Mouse (Mus musculus): Measurements from ENCODE around the gene Tmem30a. TPM values are rescaled to one million over a fixed set of nuclear protein-coding genes. Genes with fewer than 3 reads are reported as not detected.

The Tmem30a gene
- polyA plus RNA-seq, 1 experiment = 44.6 TPM

- H3K36me3 ChIP-seq (ENCODE audit: control insufficient read depth, insufficient read depth, low read length) = peaks cover 4% of the 10 kb centered on the region; the same call in 1 of the 2 replicates
- TF ChIP-seq CTCF (IDR thresholded peaks at IDR 0.05; ENCODE audit: extremely low read depth, insufficient read length, insufficient replicate concordance, low read depth, low read length) (no peak), POLR2A (IDR thresholded peaks at IDR 0.05; ENCODE audit: low read depth, low read length) (no peak)
- no peaks in the 10 kb centered on the region for H3K27me3 ChIP-seq (ENCODE audit: control insufficient read depth, insufficient read depth, low read length)
- H3K4me3 ChIP-seq (ENCODE audit: low read depth, low read length) = no peak overlapping the region
- WGBS = 48% methylated on average over 4 of the region's 4 CpGs
- no peaks in the 10 kb centered on the region for H3K4me1 ChIP-seq (ENCODE audit: control insufficient read depth, insufficient read depth, insufficient read length, low read length)
- H3K27ac ChIP-seq (ENCODE audit: insufficient read depth, low read depth, low read length) = no peak overlapping the region
These were observed 28.0 kb downstream of the Tmem30a start for GRCm38 (mm10) chr9:79765329-79765728.

- H3K4me1 ChIP-seq (ENCODE audit: control insufficient read depth, insufficient read depth, insufficient read length, low read length) = peaks cover 3% of the 10 kb centered on the region; the same call in 1 of the 2 replicates
- no peak overlapping the region for H3K27ac ChIP-seq (ENCODE audit: insufficient read depth, low read depth, low read length)
- WGBS = 71% methylated on average over 6 of the region's 6 CpGs
- H3K27me3 ChIP-seq (ENCODE audit: control insufficient read depth, insufficient read depth, low read length) = no peaks in the 10 kb centered on the region
- no peak overlapping the region for H3K4me3 ChIP-seq (ENCODE audit: low read depth, low read length)
- H3K36me3 ChIP-seq (ENCODE audit: control insufficient read depth, insufficient read depth, low read length) = peaks cover 2% of the 10 kb centered on the region; the same call in 1 of the 2 replicates
- TF ChIP-seq CTCF (IDR thresholded peaks at IDR 0.05; ENCODE audit: extremely low read depth, insufficient read length, insufficient replicate concordance, low read depth, low read length) (no peak), POLR2A (IDR thresholded peaks at IDR 0.05; ENCODE audit: low read depth, low read length) (no peak)
These were observed 30.8 kb downstream of the Tmem30a start for GRCm38 (mm10) chr9:79762519-79762918.

- H3K27me3 ChIP-seq (ENCODE audit: control insufficient read depth, insufficient read depth, low read length) = no peaks in the 10 kb centered on the region
- no peak for TF ChIP-seq POLR2A (IDR thresholded peaks at IDR 0.05; ENCODE audit: low read depth, low read length)
- H3K27ac ChIP-seq (ENCODE audit: insufficient read depth, low read depth, low read length) = peak overlapping the region; percentile 69
- WGBS = 2% methylated on average over 14 of the region's 14 CpGs
- H3K36me3 ChIP-seq (ENCODE audit: control insufficient read depth, insufficient read depth, low read length) = peaks cover 12% of the 10 kb centered on the region
- H3K4me1 ChIP-seq (ENCODE audit: control insufficient read depth, insufficient read depth, insufficient read length, low read length) = peaks cover 3% of the 10 kb centered on the region; the same call in 1 of the 2 replicates
- peak overlapping the region; percentile 82 for H3K4me3 ChIP-seq (ENCODE audit: low read depth, low read length)
These were observed 33.2 kb downstream of the Tmem30a start for GRCm38 (mm10) chr9:79760076-79760475.

DNA sequence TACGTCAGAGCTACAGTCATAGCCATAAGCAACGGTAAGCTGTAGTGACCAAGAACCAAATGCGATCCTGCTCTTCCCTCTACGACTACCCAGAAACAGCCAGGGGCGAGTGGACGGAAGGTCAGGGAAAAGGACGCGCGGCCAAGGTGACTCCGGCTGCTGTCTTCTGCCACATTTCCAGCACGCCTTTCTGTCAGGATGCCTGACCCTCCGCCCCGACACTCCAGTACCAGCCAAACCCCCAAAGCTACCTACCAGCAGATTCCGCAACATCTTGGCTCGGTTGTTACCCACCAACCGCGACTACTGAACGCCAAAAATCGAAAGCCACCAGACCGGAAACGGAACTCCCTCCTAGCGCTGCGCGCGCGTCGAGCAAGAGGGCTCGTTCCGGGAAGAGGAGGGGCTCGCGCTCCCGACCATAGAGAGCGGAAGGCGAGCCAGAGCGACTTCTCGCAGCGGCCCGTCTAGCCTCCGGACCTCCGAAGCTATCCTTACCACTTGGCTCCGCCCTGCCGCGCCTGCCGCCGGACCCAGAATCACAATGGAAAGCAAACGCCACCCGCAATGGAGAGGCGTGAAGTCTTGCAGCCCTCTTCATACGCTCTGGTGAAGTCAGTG is 33.8 kb downstream of the Tmem30a start, which contains the start of gene Cox7a2:
Cox7a2 (minus strand) TSS at position 494 of the 621 bp plus-strand sequence.
- no peaks in the 10 kb centered on the region for H3K27me3 ChIP-seq (ENCODE audit: control insufficient read depth, insufficient read depth, low read length)
- TF ChIP-seq CTCF (IDR thresholded peaks at IDR 0.05; ENCODE audit: extremely low read depth, insufficient read length, insufficient replicate concordance, low read depth, low read length) (no peak), POLR2A (IDR thresholded peaks at IDR 0.05; ENCODE audit: low read depth, low read length) (peak; percentile 58)
- peaks cover 14% of the 10 kb centered on the region for H3K36me3 ChIP-seq (ENCODE audit: control insufficient read depth, insufficient read depth, low read length)
- H3K27ac ChIP-seq (ENCODE audit: insufficient read depth, low read depth, low read length) = peak within 1 kb of the TSS; percentile 90
- H3K4me1 ChIP-seq (ENCODE audit: control insufficient read depth, insufficient read depth, insufficient read length, low read length) = peaks cover 3% of the 10 kb centered on the region; the same call in 1 of the 2 replicates
- under 1% methylated on average over 49 of the region's 49 CpGs for WGBS
- peak within 1 kb of the TSS; percentile 82 for H3K4me3 ChIP-seq (ENCODE audit: low read depth, low read length)

GRCm38 (mm10) chr9:79755311-79755710 is 38.0 kb downstream of the Tmem30a start:
- Histone ChIP-seq H3K27me3 (ENCODE audit: control insufficient read depth, insufficient read depth, low read length) (no peaks in the 10 kb centered on the region), H3K4me1 (ENCODE audit: control insufficient read depth, insufficient read depth, insufficient read length, low read length) (peaks cover 3% of the 10 kb centered on the region; the same call in 1 of the 2 replicates), H3K27ac (ENCODE audit: insufficient read depth, low read depth, low read length) (no peak overlapping the region), H3K4me3 (ENCODE audit: low read depth, low read length) (no peak overlapping the region), H3K36me3 (ENCODE audit: control insufficient read depth, insufficient read depth, low read length) (peaks cover 30% of the 10 kb centered on the region)
- 81% methylated on average over 4 of the region's 4 CpGs for WGBS
- TF ChIP-seq POLR2A (IDR thresholded peaks at IDR 0.05; ENCODE audit: low read depth, low read length) = no peak
- TF ChIP-seq CTCF (IDR thresholded peaks at IDR 0.05; ENCODE audit: extremely low read depth, insufficient read length, insufficient replicate concordance, low read depth, low read length) = no peak

DNA sequence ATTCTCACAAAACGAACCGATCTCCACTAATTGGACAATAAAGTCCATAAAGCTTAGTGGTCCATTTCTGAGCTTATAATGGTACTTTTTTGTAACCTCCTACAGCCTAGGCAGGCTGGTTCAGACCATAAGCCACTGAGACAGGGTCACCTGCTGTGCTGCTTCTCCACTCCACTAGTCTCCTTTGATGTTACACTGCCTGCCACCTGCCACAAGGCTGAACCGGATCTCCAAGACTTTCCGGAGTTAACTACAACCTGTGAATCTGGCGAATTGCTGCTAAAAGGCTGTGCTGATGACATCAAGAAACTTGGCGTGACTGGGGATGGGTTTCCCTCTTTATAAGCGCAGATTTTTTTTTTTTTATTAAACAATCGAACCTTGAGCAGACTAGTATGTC is 41.5 kb downstream of the Tmem30a start:
- Histone ChIP-seq H3K27me3 (ENCODE audit: control insufficient read depth, insufficient read depth, low read length) (no peaks in the 10 kb centered on the region), H3K4me1 (ENCODE audit: control insufficient read depth, insufficient read depth, insufficient read length, low read length) (no peaks in the 10 kb centered on the region), H3K4me3 (ENCODE audit: low read depth, low read length) (no peak overlapping the region), H3K36me3 (ENCODE audit: control insufficient read depth, insufficient read depth, low read length) (peaks cover 27% of the 10 kb centered on the region), H3K27ac (ENCODE audit: insufficient read depth, low read depth, low read length) (no peak overlapping the region)
- WGBS = 84% methylated on average over 8 of the region's 8 CpGs
- TF ChIP-seq CTCF (IDR thresholded peaks at IDR 0.05; ENCODE audit: extremely low read depth, insufficient read length, insufficient replicate concordance, low read depth, low read length) (no peak), POLR2A (IDR thresholded peaks at IDR 0.05; ENCODE audit: low read depth, low read length) (no peak)

DNA sequence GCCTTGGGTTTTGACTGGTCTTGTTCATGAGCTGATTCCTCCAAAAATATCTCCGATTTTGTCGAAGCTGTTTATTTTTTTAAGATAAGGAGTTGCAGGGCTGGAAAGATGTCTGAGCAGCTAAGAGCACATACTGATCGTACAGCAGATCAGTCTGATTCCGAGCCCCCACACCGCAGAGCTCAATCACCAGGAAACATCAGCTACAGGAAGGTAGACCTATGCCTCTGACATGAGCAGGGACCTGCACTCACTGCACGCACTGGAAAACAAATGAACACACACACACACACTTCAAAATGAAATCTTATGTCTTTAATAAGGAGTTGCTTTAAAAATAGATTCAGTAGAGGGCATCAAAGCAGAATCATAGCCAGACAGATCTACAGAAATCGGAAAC is 42.6 kb downstream of the Tmem30a start:
- TF ChIP-seq CTCF (IDR thresholded peaks at IDR 0.05; ENCODE audit: extremely low read depth, insufficient read length, insufficient replicate concordance, low read depth, low read length) (no peak), POLR2A (IDR thresholded peaks at IDR 0.05; ENCODE audit: low read depth, low read length) (no peak)
- WGBS = 69% methylated on average over 7 of the region's 7 CpGs
- Histone ChIP-seq H3K4me3 (ENCODE audit: low read depth, low read length) (no peak overlapping the region), H3K27ac (ENCODE audit: insufficient read depth, low read depth, low read length) (no peak overlapping the region), H3K27me3 (ENCODE audit: control insufficient read depth, insufficient read depth, low read length) (no peaks in the 10 kb centered on the region), H3K36me3 (ENCODE audit: control insufficient read depth, insufficient read depth, low read length) (peaks cover 24% of the 10 kb centered on the region), H3K4me1 (ENCODE audit: control insufficient read depth, insufficient read depth, insufficient read length, low read length) (no peaks in the 10 kb centered on the region)
